ENCODE assay signal across 10 mouse cellular contexts in the genomic region with DNA sequence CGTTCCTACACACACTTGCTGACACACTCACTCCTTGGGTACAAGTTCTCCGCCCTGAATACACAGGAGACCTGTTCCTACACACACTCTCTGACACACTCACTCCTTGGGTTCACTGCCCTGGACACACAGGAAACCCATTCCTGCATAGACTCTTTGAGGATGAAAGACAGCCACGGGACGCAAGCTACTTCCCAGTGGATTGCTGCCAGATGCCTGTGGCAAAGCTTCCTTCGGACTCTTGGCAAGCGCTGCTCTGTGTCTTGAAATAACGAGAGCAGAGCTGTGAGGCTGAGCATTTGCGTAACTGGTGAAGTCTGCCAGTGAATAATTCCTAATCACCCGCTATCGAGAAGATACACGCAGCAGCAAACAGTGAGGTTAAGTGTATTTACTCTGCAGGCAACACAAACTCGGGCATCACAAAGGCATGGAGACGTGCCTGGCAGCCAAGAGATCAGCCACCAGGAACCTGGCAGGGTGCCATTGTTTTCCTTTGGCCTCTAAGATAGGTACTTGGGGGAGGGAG. TPM values are rescaled to one million over a fixed set of nuclear protein-coding genes. Genes with fewer than 3 reads are reported as not detected.
DNase-seq lines count a peak whose midpoint lies in the region; ATAC-seq and TF ChIP-seq lines count a peak whose summit lies in the region.
"Had no signal": no experiment of that assay in that cellular context is flagged by ENCODE, and none has a peak within 500 bp of the region (broad histone marks: within the 10 kb centered on the region; RNA-seq: fewer than 3 reads in every experiment).

No protein-coding gene starts in this region.

- DNase-seq in midbrain, embryonic 10.5 days (ENCODE audit: low spot score) = no peak
- peak; percentile 84 to 91 for DNase-seq in kidney, postnatal 25 days
- peak; percentile 75 for DNase-seq in lung, adult 2 months
- DNase-seq in right cerebral cortex, postnatal 36 days (ENCODE audit: low spot score in 2 of 2) = peak; percentile 56 to 74
- no peak for DNase-seq in thymus, postnatal 10 days (ENCODE audit: low spot score in 2 of 2)

- no peak overlapping the region for H3K27ac ChIP-seq in midbrain, embryonic 13.5 days
- no peak overlapping the region for H3K27ac ChIP-seq in midbrain, embryonic 10.5 days (replicated peaks)
- peak overlapping the region; percentile 67 for H3K27ac ChIP-seq in embryonic facial prominence, embryonic 13.5 days
- peak overlapping the region; percentile 67; the same call in 1 of the 2 replicates for H3K27ac ChIP-seq in heart, embryonic 11.5 days (ENCODE audit: low read depth, low read length)
- H3K27ac ChIP-seq: macrophage had no signal

- peaks cover 5% of the 10 kb centered on the region; the same call in 1 of the 2 replicates for H3K4me1 ChIP-seq in midbrain, embryonic 13.5 days (replicated peaks)
- H3K4me1 ChIP-seq in midbrain, embryonic 10.5 days = no peaks in the 10 kb centered on the region
- peaks cover 18% of the 10 kb centered on the region for H3K4me1 ChIP-seq in embryonic facial prominence, embryonic 13.5 days
- H3K4me1 ChIP-seq in heart, embryonic 11.5 days (ENCODE audit: control insufficient read depth, insufficient read depth, low read length) = peaks cover 40% of the 10 kb centered on the region
- peaks cover 13% of the 10 kb centered on the region for H3K4me1 ChIP-seq in lung, adult 2 months (ENCODE audit: control insufficient read depth, insufficient read depth, low read length)

- H3K4me2 ChIP-seq in midbrain, embryonic 13.5 days (replicated peaks) = no peak overlapping the region
- H3K4me2 ChIP-seq in embryonic facial prominence, embryonic 13.5 days = 0 out of 2 replicates have a peak overlapping the region, but pooled peaks have one; percentile 16
- H3K4me2 ChIP-seq in heart, embryonic 11.5 days = peak overlapping the region; percentile 31; the same call in 1 of the 2 replicates

- H3K9me3 ChIP-seq in midbrain, embryonic 13.5 days = no peaks in the 10 kb centered on the region
- H3K9me3 ChIP-seq in midbrain, embryonic 10.5 days (replicated peaks) = no peaks in the 10 kb centered on the region
- no peaks in the 10 kb centered on the region for H3K9me3 ChIP-seq in embryonic facial prominence, embryonic 13.5 days
- H3K9me3 ChIP-seq in heart, embryonic 11.5 days (replicated peaks; ENCODE audit: control insufficient read depth, low read length) = no peaks in the 10 kb centered on the region
- H3K9me3 ChIP-seq: G1E had no signal

- H3K36me3 ChIP-seq in midbrain, embryonic 13.5 days = peaks cover 57% of the 10 kb centered on the region
- H3K36me3 ChIP-seq in midbrain, embryonic 10.5 days = peaks cover 100% of the 10 kb centered on the region
- peaks cover 58% of the 10 kb centered on the region for H3K36me3 ChIP-seq in embryonic facial prominence, embryonic 13.5 days
- H3K36me3 ChIP-seq in heart, embryonic 11.5 days (ENCODE audit: control insufficient read depth, insufficient read depth, low read length) = peaks cover 12% of the 10 kb centered on the region

- 60% methylated on average over 13 of the region's 13 CpGs for WGBS in midbrain, embryonic 13.5 days
- 75% methylated on average over 13 of the region's 13 CpGs for WGBS in midbrain, embryonic 10.5 days
- 39% methylated on average over 13 of the region's 13 CpGs for WGBS in embryonic facial prominence, embryonic 13.5 days
- WGBS in heart, embryonic 11.5 days (ENCODE audit: insufficient replicate concordance) = 63% methylated on average over 13 of the region's 13 CpGs
- 19% methylated on average over 13 of the region's 13 CpGs for WGBS in lung, adult 2 months

- no peak for TF ChIP-seq POLR2A in lung, adult 2 months (IDR thresholded peaks at IDR 0.05; ENCODE audit: borderline replicate concordance, extremely low read depth, low read depth, low read length)

- no peaks in the 10 kb centered on the region for H3K27me3 ChIP-seq in midbrain, embryonic 13.5 days
- H3K27me3 ChIP-seq in midbrain, embryonic 10.5 days (ENCODE audit: low read depth, poor library complexity, severe bottlenecking) = no peaks in the 10 kb centered on the region
- H3K27me3 ChIP-seq in embryonic facial prominence, embryonic 13.5 days = no peaks in the 10 kb centered on the region
- no peaks in the 10 kb centered on the region for H3K27me3 ChIP-seq in heart, embryonic 11.5 days (ENCODE audit: control insufficient read depth, insufficient read depth, low read length)

- no peak overlapping the region for H3K4me3 ChIP-seq in midbrain, embryonic 13.5 days (replicated peaks)
- H3K4me3 ChIP-seq in midbrain, embryonic 10.5 days = no peak overlapping the region
- H3K4me3 ChIP-seq in embryonic facial prominence, embryonic 13.5 days = no peak overlapping the region
- H3K4me3 ChIP-seq in heart, embryonic 11.5 days (ENCODE audit: low read depth, low read length) = no peak overlapping the region
- H3K4me3 ChIP-seq in lung, adult 2 months (replicated peaks; ENCODE audit: extremely low read depth, low read depth, low read length) = peak overlapping the region; percentile 40

- TF ChIP-seq CTCF in lung, adult 2 months (IDR thresholded peaks at IDR 0.05; ENCODE audit: insufficient read depth, low read length) = no peak

- H3K9ac ChIP-seq in midbrain, embryonic 13.5 days (replicated peaks) = no peak overlapping the region
- no peak overlapping the region; the same call in 1 of the 2 replicates for H3K9ac ChIP-seq in embryonic facial prominence, embryonic 13.5 days
- H3K9ac ChIP-seq in heart, embryonic 11.5 days (ENCODE audit: low read depth, low read length) = no peak overlapping the region

- peak; percentile 48; the same call in 1 of the 2 replicates for ATAC-seq in midbrain, embryonic 13.5 days
- ATAC-seq in embryonic facial prominence, embryonic 13.5 days (ENCODE audit: insufficient number of reproducible peaks, insufficient read depth, low FRiP score, low TSS enrichment, low read depth) = no peak
- 0 out of 2 replicates have a peak, but pooled peaks have one; percentile 39 for ATAC-seq in heart, embryonic 11.5 days (replicated peaks; ENCODE audit: insufficient number of reproducible peaks, low FRiP score, low TSS enrichment)

RNA-seq across cellular contexts. Expression of a gene that starts 23.4 kb away (rescaled TPM):
- 65.2 and 70.3 TPM in 2 replicates for polyA plus RNA-seq in midbrain, embryonic 13.5 days (2015; fragmentation: Nextera tagmentation; extraction: Ambion mirVana)
- 65.0 and 71.1 TPM in 2 replicates for polyA plus RNA-seq in midbrain, embryonic 10.5 days (2016; fragmentation: Nextera tagmentation; extraction: Ambion mirVana)
- polyA plus RNA-seq in embryonic facial prominence, embryonic 13.5 days (2015; fragmentation: Nextera tagmentation; extraction: Ambion mirVana) = 83.8 and 87.9 TPM in 2 replicates
- polyA plus RNA-seq in heart, embryonic 11.5 days (2014; fragmentation: Nextera tagmentation; extraction: Ambion mirVana) = 52.3 and 54.5 TPM in 2 replicates
- 11.5 and 12.6 TPM in 2 replicates for polyA plus RNA-seq in lung, adult 2 months (2012; rRNA removed)

Comparison
In these comparisons a context has a peak if more than half of its experiments do, and no peak if none do; other contexts are left out.
1. H3K27ac ChIP-seq: peak in embryonic facial prominence, embryonic 13.5 days (single experiment) and heart, embryonic 11.5 days (single experiment); none in midbrain, embryonic 13.5 days (single experiment) and midbrain, embryonic 10.5 days (single experiment).
2. DNase-seq: peak in kidney, postnatal 25 days (2 of 2), lung, adult 2 months (single experiment) and right cerebral cortex, postnatal 36 days (2 of 2); none in midbrain, embryonic 10.5 days (single experiment) and thymus, postnatal 10 days (0 of 2).